Mouse (Mus musculus) megakaryocyte, embryonic 14.5 days (primary cell): ENCODE data around the gene Nat8f2.

Experiments used
- FLI1 ChIP-seq: IDR thresholded peaks from 2 replicates; pipeline ENCODE4 v1.6.1; 2012; ENCODE audit warnings: low read length, inconsistent platforms, mixed read lengths
- GATA1 ChIP-seq: IDR thresholded peaks from 3 replicates; pipeline ENCODE4 v1.6.1; 2012; ENCODE audit warnings: mixed read lengths, low read length, inconsistent platforms, borderline replicate concordance

GRCm38 (mm10) chr6:85818338-85818737, 50.6 kb downstream of the Nat8f2 start:
- TF ChIP-seq GATA1 (no peak), FLI1 (no peak)
